Mouse (Mus musculus) splenic B cell, adult 2 months (primary cell): ENCODE measurements at regions not wholly inside any gene's neighbourhood (a gene's known extent, or its start where the extent isn't known, plus 50 kb on each side); places are given as distances from the start of the nearest gene placed in this dataset.

Source experiments
- DNase-seq: peaks from one replicate; pipeline ENCODE4 v3.0.0-alpha.2; 2011; ENCODE audit warnings: low read depth, low spot score
- H3K27me3 ChIP-seq: 2 replicates; pipeline ENCODE4 v1.6.1; 2012; ENCODE audit warnings: mild to moderate bottlenecking, low read length, moderate library complexity, mixed read lengths; ENCODE audit not compliant: control insufficient read depth, poor library complexity, insufficient read depth, severe bottlenecking
- H3K36me3 ChIP-seq: 2 replicates; pipeline ENCODE4 v1.6.1; 2012; ENCODE audit warnings: mild to moderate bottlenecking, low read length, moderate library complexity, mixed read lengths; ENCODE audit not compliant: control insufficient read depth, poor library complexity, insufficient read depth, severe bottlenecking

- no peak for DNase-seq
- no peaks in the 10 kb centered on the region for H3K36me3 ChIP-seq
- H3K27me3 ChIP-seq: peaks cover 2% of the 10 kb centered on the region; the same call in 1 of the 2 replicates
Measured at GRCm38 (mm10) chr19:36221104-36221503, 101.2 kb upstream of the Ankrd1 start.

GRCm38 (mm10) chr19:36221596-36221995, 101.7 kb upstream of the Ankrd1 start:
- no peaks in the 10 kb centered on the region for H3K36me3 ChIP-seq
- DNase-seq: no peak
- H3K27me3 ChIP-seq: peaks cover 2% of the 10 kb centered on the region; the same call in 1 of the 2 replicates

- Histone ChIP-seq H3K36me3 (no peaks in the 10 kb centered on the region), H3K27me3 (peaks cover 2% of the 10 kb centered on the region; the same call in 1 of the 2 replicates)
- DNase-seq: peak; percentile 75
Measured at GRCm38 (mm10) chr19:36222198-36222597, 102.3 kb upstream of the Ankrd1 start.

GRCm38 (mm10) chr19:36224518-36224917, 104.6 kb upstream of the Ankrd1 start:
- DNase-seq: peak; percentile 41
- peaks cover 2% of the 10 kb centered on the region; the same call in 1 of the 2 replicates for H3K27me3 ChIP-seq

GRCm38 (mm10) chr19:36225612-36226011, 105.7 kb upstream of the Ankrd1 start:
- no peak for DNase-seq
- peaks cover 2% of the 10 kb centered on the region; the same call in 1 of the 2 replicates for H3K27me3 ChIP-seq
- no peaks in the 10 kb centered on the region for H3K36me3 ChIP-seq

More at GRCm38 (mm10) chr19:36224518-36224917, 104.6 kb upstream of the Ankrd1 start:
- no peaks in the 10 kb centered on the region for H3K36me3 ChIP-seq

GRCm38 (mm10) chr19:36227418-36228160, 107.7 kb upstream of the Ankrd1 start:
- no peak for DNase-seq
- Histone ChIP-seq H3K27me3 (peaks cover 2% of the 10 kb centered on the region; the same call in 1 of the 2 replicates), H3K36me3 (no peaks in the 10 kb centered on the region)

GRCm38 (mm10) chr19:36229315-36229714, 109.4 kb upstream of the Ankrd1 start:
- no peak for DNase-seq
- no peaks in the 10 kb centered on the region; the same call in 1 of the 2 replicates for H3K27me3 ChIP-seq
- H3K36me3 ChIP-seq: no peaks in the 10 kb centered on the region

- Histone ChIP-seq H3K36me3 (no peaks in the 10 kb centered on the region), H3K27me3 (no peaks in the 10 kb centered on the region)
- DNase-seq: no peak
Measured at GRCm38 (mm10) chr19:36229941-36230340, 110.0 kb upstream of the Ankrd1 start.

GRCm38 (mm10) chr19:36235131-36235530, 113.0 kb upstream of the Pcgf5 start:
- DNase-seq: no peak
- no peaks in the 10 kb centered on the region for H3K36me3 ChIP-seq
- H3K27me3 ChIP-seq: no peaks in the 10 kb centered on the region

- H3K27me3 ChIP-seq: no peaks in the 10 kb centered on the region
- no peaks in the 10 kb centered on the region for H3K36me3 ChIP-seq
- DNase-seq: no peak
Measured at GRCm38 (mm10) chr19:36236576-36237345, 111.3 kb upstream of the Pcgf5 start.

- H3K27me3 ChIP-seq: no peaks in the 10 kb centered on the region
- no peaks in the 10 kb centered on the region for H3K36me3 ChIP-seq
- DNase-seq: no peak
Measured at GRCm38 (mm10) chr19:36237751-36238150, 110.4 kb upstream of the Pcgf5 start.

- no peak for DNase-seq
- H3K27me3 ChIP-seq: no peaks in the 10 kb centered on the region
- H3K36me3 ChIP-seq: no peaks in the 10 kb centered on the region
Measured at GRCm38 (mm10) chr19:36238536-36238935, 109.6 kb upstream of the Pcgf5 start.

GRCm38 (mm10) chr19:36242396-36242795, 105.7 kb upstream of the Pcgf5 start:
- peak; percentile 22 for DNase-seq
- H3K36me3 ChIP-seq: no peaks in the 10 kb centered on the region

GRCm38 (mm10) chr19:36242946-36243345, 105.2 kb upstream of the Pcgf5 start:
- no peaks in the 10 kb centered on the region for H3K27me3 ChIP-seq
- no peaks in the 10 kb centered on the region for H3K36me3 ChIP-seq
- no peak for DNase-seq

More at GRCm38 (mm10) chr19:36242396-36242795, 105.7 kb upstream of the Pcgf5 start:
- no peaks in the 10 kb centered on the region for H3K27me3 ChIP-seq

GRCm38 (mm10) chr19:36252522-36252921, 95.6 kb upstream of the Pcgf5 start:
- no peaks in the 10 kb centered on the region for H3K36me3 ChIP-seq
- DNase-seq: no peak
- no peaks in the 10 kb centered on the region for H3K27me3 ChIP-seq
